Mouse (Mus musculus) liver, adult (tissue): ENCODE results near the gene Mical3.

Source experiments
- GATA4 ChIP-seq: IDR thresholded peaks from 2 replicates; pipeline ENCODE4 v1.6.1; 2014; ENCODE audit warnings: mild to moderate bottlenecking, low read length; ENCODE audit not compliant: insufficient replicate concordance

Mical3 gene

DNA sequence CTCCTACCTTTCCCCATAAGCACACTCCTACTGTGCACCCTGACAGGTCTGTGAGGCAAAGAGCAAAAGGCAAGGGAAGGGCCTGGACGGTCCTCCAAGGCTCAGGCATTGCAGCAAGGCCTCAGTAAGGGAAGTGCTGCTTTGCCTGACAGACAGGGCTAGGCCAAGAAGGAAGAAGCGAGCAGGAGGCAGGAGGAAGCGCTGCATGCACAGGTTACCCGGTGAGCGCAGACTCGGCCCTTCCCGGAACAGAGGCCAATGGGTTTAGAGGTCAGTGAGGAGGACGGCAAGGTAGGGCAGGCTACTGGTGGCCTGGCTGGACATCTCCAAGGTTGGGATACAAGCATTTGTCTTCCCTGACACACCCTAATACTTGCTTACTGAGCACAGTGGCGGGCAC, 44.6 kb downstream of the Mical3 start:
- TF ChIP-seq GATA4, result no peak

DNA sequence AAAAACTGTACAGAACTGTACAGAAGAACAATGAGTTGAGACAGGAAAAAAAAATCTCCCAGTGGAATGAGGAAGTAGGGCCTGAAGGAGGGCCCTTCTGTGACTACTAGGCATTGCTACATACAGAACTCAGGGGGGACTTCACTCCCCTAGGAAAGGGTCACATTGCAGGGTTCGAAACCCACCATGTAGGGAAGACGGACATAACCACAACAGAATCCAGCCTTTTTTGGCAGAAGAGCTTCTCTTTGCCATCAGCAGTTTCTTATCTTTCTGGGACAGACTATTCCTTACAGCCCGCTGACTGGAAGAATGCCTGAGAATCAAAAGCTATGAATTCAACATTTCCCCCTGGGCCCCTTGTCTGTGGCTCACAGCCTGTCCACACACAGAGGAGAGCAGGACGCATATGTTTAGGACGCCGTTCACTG, 46.7 kb downstream of the Mical3 start:
- peak; percentile 61; the same call in 1 of the 2 replicates for TF ChIP-seq GATA4

DNA sequence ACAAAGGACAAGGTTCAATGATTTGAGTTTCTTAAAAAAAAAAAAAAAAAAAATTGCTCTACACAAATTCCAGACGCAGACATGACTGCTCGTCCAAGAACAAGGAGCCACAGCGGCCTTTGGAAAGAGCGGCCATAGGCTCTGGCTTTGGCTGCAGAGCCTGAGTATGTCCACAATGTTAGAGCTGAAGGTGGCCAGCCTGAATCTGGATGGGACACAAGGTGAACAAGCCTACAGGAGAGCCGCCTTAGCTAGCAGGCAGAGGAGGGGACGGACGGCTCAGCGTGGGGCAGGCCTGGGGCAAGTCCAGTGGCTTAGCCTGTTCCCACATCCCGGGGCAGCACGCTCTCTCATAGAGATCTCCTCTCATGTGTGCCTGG, 48.7 kb downstream of the Mical3 start:
- no peak for TF ChIP-seq GATA4

DNA sequence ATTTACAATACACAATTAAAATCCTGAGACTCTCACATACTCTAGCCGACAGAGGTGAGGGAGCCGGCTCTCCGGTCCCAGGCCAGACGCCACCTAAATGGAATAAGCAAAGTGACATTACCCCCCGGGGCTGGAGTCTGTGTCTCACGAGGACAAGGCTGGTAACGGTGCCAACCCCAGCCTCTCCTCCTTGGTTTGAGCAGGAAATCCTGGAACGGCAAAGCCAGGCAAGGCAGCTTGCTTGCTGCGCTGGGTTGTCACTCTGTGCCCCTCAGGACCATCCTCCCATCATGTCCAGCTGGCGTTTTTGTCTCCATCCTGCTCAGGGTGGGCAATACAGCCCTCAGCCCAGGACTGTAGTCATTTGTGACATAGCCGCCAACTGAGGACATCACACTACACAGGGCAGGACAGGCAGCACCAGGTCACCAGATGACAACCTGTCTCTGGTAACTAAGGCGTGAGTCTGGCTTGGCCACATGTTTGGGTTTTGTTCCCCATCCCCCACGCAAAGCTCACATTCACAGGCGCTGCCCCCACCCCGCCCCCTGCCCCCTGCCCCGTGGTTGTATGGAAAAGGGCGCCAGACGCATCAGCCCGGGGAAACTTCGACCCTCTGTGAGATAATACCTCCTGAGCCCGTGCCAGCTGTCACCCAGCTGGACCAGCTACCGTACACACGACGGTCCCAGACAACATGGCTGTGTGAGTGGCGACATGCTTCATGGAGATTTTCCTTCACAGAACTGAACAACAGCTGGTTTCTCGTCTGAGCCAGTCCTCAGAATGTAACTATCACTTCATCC, 49.3 kb downstream of the Mical3 start:
- TF ChIP-seq GATA4, result no peak

DNA sequence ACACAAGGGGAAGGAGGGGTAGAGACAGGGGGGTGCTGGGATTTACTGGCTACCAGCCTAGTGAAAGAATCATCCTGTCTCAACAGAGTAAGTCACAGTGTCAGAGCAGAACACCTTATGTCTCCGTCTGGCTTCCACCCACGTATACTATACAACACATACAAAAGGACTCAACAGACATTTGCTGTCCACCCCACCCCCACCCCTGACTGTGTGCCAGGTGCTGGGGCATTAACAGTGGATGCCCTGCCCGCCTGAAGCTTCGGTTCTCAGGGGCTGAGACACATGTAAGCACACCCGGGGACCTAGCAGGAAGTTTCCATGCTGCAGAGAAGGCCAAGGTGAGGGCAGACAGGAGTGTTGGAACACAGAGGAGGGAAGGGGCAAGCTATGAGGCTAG, 52.6 kb downstream of the Mical3 start:
- no peak for TF ChIP-seq GATA4

DNA sequence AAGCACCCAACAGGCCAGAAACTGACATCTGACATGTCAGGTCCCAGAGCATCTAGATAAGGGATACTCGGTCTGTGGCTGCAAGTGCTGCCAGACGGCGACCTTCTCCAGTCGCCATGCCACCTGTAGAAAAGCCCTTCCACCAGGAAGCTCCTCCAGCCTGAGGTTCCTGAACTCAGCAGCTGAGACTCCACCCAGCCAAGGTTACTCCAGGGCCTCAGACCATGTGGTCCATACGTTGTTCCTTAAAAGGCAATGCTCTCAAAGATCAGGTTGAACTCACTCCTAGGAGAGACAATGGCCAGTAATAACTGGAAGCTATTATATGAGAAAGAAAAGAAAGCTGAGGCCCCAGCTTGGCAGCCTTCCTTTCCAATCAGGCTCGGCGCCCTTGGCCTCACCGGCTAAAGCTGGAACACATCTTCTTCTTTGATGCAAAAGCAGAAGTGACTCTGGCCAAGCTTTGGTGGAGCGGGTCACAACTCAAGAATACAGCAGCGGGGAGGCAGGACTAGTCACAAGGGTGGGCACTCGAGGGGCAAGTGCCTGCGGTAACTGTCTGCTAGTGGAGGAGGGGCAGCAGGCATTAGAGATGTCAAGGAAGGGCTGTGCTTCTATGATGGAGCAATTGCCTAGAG, 53.8 kb downstream of the Mical3 start:
- no peak for TF ChIP-seq GATA4

DNA sequence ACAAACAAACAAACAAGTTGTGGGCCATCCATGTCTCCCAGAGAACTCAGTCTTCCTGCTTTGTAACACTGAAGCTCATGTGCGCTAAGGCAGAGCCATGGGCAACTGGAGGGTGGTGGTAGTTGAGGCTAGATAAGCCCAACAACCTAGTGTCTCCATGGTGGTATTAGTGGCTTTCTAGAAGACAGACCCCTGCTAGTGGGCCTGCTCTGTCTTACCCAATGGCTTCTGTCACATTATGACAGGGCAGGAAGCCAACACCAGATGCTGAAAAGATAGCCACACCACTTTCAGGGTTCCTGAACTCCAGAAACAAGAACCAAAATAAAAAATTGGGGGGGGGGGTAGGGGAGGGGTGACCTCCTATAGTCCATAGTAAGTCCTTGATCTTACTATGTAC, 55.0 kb downstream of the Mical3 start:
- no peak for TF ChIP-seq GATA4

DNA sequence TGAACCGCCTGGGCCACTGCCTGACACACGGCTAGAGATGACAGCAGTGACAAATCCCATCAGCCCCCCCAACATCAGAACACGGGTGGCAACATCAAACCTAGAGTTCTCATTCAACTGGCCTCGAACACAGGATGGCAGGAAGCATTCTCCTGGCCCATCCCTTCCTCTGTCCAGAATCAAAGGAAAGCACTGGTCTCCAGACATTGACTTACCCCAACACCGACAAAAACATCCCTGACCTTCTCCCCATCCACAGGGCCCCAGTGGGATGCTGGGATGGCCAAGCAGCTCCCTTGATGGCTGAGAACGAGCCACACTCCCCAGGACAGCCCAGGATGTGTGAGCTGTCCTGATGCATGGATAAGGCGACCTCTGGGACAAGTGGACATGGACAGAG, 57.5 kb downstream of the Mical3 start:
- no peak for TF ChIP-seq GATA4

DNA sequence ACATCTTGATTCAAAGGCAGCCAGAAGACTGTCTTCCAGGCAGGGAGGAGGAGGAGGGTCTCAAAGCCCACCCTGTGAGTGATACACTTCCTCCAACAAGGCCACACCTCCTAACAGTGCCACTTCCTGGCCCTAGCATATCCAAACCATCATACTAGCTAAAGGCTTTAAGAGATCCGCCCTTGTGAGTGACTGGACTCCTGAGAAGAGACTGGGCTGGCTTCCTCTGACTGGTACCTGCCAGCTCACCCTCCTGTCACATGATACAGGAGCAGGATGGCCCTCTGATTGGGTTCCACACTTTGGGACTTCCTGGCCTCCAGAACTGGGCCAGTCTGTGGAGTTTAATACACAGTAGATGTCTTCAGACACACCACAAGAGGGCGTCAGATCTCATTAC, 58.2 kb downstream of the Mical3 start:
- no peak for TF ChIP-seq GATA4

DNA sequence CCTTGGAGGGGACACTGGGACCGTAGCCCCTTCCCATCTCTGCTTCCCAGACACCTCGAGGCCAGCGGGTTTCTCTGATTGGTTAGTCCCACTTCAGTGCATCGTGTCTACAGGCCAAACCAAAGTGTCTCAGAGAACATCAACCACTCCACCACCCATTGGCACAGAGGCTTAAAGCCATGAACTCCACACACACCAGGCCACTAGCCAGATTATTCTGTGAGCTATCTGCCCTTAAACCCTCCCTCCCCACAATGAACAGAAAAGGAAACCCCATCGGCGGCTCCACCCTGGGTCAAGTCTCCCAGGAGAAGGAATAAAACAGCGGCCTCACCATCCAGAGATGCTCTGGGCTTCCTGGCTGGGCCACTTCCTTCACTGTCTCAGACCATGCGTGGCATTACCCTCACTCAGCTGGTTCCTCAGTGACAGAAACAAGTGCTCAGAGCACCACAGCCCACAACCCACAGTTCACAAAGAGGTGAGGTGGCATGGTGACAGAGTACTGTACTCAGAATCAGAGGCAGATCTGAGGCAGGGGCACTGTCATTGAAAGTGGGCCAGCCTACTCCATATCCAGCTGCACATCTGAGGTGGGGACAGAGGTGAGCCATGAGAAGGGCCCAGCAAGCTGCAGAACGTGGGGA, 60.1 kb downstream of the Mical3 start:
- no peak for TF ChIP-seq GATA4

DNA sequence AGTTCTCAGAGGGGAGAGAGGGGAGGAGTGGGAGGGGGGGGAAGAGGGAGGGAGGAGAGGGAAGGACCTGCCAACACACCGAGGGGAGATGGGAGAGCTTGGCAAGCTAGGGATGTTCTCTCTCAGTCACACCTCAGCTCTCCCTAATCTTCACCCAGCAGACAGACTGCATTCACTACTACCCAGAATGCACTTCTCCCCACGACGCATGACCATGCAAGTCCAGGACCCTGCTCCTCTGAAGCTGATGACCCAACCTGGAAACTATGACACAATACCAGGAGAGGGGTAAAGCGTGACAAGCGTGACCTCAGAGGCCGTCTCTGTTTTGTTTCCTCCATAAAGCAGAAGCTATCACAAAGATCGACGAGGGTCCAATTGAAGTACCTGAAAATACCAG, 61.6 kb downstream of the Mical3 start:
- no peak for TF ChIP-seq GATA4

DNA sequence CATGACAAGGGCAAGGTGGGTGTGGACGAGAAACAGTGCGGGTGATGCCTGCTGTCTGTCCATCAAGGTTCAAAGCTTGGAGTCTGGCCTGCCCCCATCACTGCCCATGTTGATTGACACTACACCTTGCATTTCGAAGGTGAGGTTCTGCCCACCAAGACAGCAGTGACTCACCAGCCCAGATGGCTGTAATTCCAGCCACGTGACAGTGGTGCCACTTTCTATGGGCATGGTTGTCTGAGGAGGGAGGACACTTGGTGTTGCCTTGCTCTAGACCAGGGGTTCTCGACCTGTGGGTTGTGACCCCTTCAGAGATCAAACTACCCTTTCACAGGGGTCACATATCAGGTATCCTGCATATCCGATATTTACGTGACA, 62.7 kb downstream of the Mical3 start:
- TF ChIP-seq GATA4, result no peak

DNA sequence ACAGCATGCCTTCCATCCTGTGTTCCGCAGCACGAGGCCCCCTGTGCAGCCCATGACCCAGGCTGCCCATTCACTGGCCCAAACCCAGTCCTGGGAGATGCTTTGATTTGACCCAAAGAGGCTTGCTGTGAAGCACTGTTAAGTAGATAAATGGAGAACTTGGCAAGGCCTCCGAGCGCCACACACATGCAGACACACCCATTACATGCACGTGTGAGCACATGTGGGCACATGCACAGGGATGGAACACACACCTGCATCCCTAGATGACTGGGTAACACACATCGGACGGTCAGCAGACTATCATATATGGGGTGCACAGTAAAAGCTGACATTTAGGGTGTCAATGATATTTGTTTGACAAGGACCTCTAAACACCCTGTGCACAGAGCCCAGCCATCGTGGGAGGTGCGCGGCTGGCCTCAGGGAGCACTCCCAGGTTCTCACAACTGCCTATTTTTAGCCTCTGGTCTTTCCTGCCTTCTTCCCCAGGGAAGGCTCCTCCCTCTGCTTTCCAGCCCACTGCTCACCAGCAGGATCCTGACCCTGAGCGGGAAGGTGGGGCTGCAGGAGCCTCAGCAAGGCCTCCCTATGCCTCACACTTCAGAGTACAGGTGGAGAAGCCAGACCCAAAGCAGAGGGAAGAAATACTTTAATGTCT, 63.2 kb downstream of the Mical3 start:
- TF ChIP-seq GATA4, result no peak

DNA sequence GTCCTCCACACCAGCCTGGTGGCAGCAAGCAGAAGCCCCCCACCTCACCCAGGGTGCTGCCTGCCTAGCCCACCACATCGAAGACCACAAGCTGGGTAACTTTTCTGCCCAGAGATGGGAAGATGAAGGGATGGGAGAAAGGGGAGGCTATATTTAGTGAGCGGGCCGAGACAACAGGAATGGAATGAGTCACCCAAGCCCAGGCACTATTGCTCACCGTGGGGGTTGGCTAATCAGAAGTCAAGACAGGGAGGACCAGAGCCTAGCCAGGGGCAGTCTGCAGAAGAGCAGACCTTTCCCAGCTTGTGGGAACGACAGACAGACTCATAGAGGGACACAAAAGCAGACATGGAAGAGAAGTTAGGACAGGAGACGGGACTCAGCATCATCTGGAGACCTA, 64.0 kb downstream of the Mical3 start:
- no peak for TF ChIP-seq GATA4

DNA sequence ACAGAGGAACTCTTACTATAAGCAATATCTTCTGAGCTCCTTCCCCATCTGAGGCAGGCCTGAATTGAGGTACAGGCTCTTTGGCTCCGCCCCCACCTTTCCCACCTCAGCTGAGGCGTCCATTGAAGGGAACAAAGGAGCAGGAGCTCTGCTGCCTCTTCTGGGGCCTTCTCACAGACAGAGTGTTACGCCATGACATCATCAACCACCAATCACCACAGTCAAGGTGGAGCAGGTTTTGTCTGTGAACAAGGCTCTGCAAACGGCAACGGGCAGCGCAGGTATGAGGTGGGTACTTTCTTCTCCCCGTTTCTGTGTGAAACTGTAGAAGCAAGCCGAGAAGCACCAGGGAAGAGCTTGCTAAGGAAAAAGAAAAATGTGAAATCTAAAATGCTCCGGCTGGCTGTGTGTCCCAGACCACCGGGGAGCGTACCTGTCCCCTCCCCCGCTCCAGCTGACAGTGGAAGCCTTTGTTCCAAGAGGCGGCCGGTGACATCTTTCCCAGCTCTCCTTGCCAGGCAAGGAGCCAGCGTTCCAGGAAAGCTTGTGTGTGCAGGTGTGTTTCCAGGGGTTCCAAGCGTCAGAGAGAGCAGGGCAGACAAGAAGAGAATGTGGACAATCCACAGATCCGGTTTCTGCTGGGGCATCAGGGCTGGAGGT, 66.3 kb downstream of the Mical3 start:
- no peak for TF ChIP-seq GATA4
